In the genomic region with DNA sequence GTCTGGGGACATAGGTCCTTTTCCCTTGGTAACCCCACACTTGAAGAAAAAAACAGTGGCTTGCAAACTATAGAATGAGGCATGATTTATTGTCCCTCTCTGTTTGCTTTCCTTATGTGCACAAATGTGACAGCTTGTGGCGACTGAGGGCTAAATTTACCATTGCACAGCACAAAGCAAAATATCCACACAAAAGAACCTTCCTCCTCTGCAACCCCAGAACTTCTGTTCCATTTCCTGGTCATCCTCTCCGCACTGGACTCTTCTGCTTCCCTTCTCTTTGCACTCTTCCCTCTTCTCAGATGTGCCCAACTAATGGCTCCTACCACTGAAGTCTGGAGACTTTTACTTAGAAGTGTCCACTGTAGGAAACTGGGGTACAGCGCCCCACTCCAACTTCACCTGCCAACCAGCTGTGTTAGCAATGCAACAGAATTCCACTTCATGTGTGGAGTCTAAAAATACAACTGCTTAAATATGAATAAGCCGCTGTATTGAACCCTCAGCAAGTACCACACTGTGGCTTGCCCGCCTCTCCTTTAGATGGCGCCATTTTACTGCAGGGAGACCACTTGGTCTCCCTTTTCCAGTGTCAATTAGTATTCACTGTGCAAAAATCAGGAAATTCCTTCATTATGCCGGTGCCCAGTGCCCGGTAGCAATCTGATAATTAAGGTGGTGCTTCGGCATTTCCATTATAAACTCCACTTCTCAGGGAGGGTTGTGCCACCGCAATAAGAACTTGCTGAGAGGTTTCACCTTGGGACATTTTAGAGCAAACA, we compare ENCODE assay signal across 9 mouse cellular contexts.
DNase-seq lines count a peak whose midpoint lies in the region; ATAC-seq and TF ChIP-seq lines count a peak whose summit lies in the region.
"Had no signal": no experiment of that assay in that cellular context is flagged by ENCODE, and none has a peak within 500 bp of the region (broad histone marks: within the 10 kb centered on the region; RNA-seq: fewer than 3 reads in every experiment).

No protein-coding gene starts in this region.

- DNase-seq in gastrocnemius, adult 2 months, result no peak
- no peak for DNase-seq in gastrocnemius, postnatal 36 days
- DNase-seq in Muller cell, postnatal 12 days (ENCODE audit: inconsistent ontology term), result peak; percentile 47
- DNase-seq in forebrain, embryonic 11.5 days (ENCODE audit: low spot score), result peak; percentile 60
- DNase-seq in limb, embryonic 14.5 days (ENCODE audit: low spot score), result peak; percentile 23
- peak; percentile 63 for DNase-seq in retina, embryonic 14.5 days (ENCODE audit: low spot score)
- DNase-seq in gastrocnemius, postnatal 4 days (ENCODE audit: low spot score in 2 of 2), result no peak
- no peak for DNase-seq in ovary, adult 18-20 months (ENCODE audit: low spot score)

- no peak for TF ChIP-seq POLR2A in limb, embryonic 14.5 days (IDR thresholded peaks at IDR 0.05; ENCODE audit: borderline replicate concordance, extremely low read depth, insufficient read depth, insufficient read length)

- peak; percentile 74; the same call in 1 of the 2 replicates for ATAC-seq in forebrain, embryonic 11.5 days (replicated peaks; ENCODE audit: low FRiP score)
- ATAC-seq in limb, embryonic 14.5 days (ENCODE audit: low FRiP score, low read depth), result no peak

- H3K4me2 ChIP-seq in forebrain, embryonic 11.5 days (ENCODE audit: low read depth, low read length, severe bottlenecking), result no peak overlapping the region
- H3K4me2 ChIP-seq in limb, embryonic 14.5 days (replicated peaks; ENCODE audit: low read depth, low read length, severe bottlenecking), result no peak overlapping the region

- H3K27me3 ChIP-seq in forebrain, embryonic 11.5 days (ENCODE audit: control insufficient read depth, insufficient read depth, low read length), result no peaks in the 10 kb centered on the region
- no peaks in the 10 kb centered on the region for H3K27me3 ChIP-seq in limb, embryonic 14.5 days (ENCODE audit: control insufficient read depth, insufficient read depth, low read length)

- H3K4me1 ChIP-seq in forebrain, embryonic 11.5 days (replicated peaks; ENCODE audit: control insufficient read depth, insufficient read depth, low read length), result no peaks in the 10 kb centered on the region
- no peaks in the 10 kb centered on the region for H3K4me1 ChIP-seq in limb, embryonic 14.5 days (ENCODE audit: control insufficient read depth, insufficient read depth, low read length)

- TF ChIP-seq CTCF in gastrocnemius, adult 2 months (IDR thresholded peaks at IDR 0.05), result peak; percentile 21; the same call in 1 of the 2 replicates

- no peak overlapping the region for H3K27ac ChIP-seq in gastrocnemius, adult 2 months
- H3K27ac ChIP-seq in forebrain, embryonic 11.5 days (ENCODE audit: low read depth, low read length), result no peak overlapping the region
- H3K27ac ChIP-seq in limb, embryonic 14.5 days (replicated peaks; ENCODE audit: low read depth, low read length), result no peak overlapping the region

- H3K9me3 ChIP-seq in forebrain, embryonic 11.5 days (ENCODE audit: control insufficient read depth, low read length), result no peaks in the 10 kb centered on the region
- H3K9me3 ChIP-seq in limb, embryonic 14.5 days (ENCODE audit: control insufficient read depth, low read length), result no peaks in the 10 kb centered on the region

- H3K9ac ChIP-seq in forebrain, embryonic 11.5 days (ENCODE audit: low read length), result no peak overlapping the region
- no peak overlapping the region for H3K9ac ChIP-seq in limb, embryonic 14.5 days (ENCODE audit: low read depth, low read length, severe bottlenecking)

- WGBS in forebrain, embryonic 11.5 days, result 28% methylated on average over 10 of the region's 10 CpGs
- WGBS in limb, embryonic 14.5 days, result 27% methylated on average over 10 of the region's 10 CpGs

- H3K36me3 ChIP-seq in forebrain, embryonic 11.5 days (ENCODE audit: control insufficient read depth, insufficient read depth, low read length), result no peaks in the 10 kb centered on the region
- H3K36me3 ChIP-seq in limb, embryonic 14.5 days (ENCODE audit: control insufficient read depth, insufficient read depth, low read length), result no peaks in the 10 kb centered on the region

- intact Hi-C loops in gastrocnemius, adult 2 months (cut with DNase I), result no loop called here
- intact Hi-C loops in gastrocnemius, postnatal 36 days (cut with DNase I), result no loop called here

- no peak overlapping the region for H3K4me3 ChIP-seq in gastrocnemius, adult 2 months
- no peak overlapping the region for H3K4me3 ChIP-seq in forebrain, embryonic 11.5 days (ENCODE audit: low read depth, low read length)
- no peak overlapping the region for H3K4me3 ChIP-seq in limb, embryonic 14.5 days (replicated peaks; ENCODE audit: low read length)
- H3K4me3 ChIP-seq: erythroblast, embryonic 14.5 days had no signal

Comparison
In these comparisons a context has a peak if more than half of its experiments do, and no peak if none do; other contexts are left out.
1. DNase-seq: peak in Muller cell, postnatal 12 days (single experiment), forebrain, embryonic 11.5 days (single experiment), limb, embryonic 14.5 days (single experiment) and retina, embryonic 14.5 days (single experiment); none in gastrocnemius, adult 2 months (single experiment), gastrocnemius, postnatal 36 days (0 of 2), gastrocnemius, postnatal 4 days (0 of 2) and ovary, adult 18-20 months (single experiment).